Mouse (Mus musculus) brain, embryonic 14.5 days (tissue): ENCODE data around the gene Elovl5.

Experiments
- CTCF ChIP-seq: fragments of 200-500 bp; IDR thresholded peaks from 2 replicates; pipeline ENCODE4 v1.5.1; 2012; ENCODE audit warnings: inconsistent platforms, mild to moderate bottlenecking, moderate library complexity, borderline replicate concordance; ENCODE audit not compliant: insufficient read depth, insufficient read length; ENCODE audit errors: extremely low read depth
- POLR2A ChIP-seq: fragments of 200-500 bp; IDR thresholded peaks from 2 replicates; pipeline ENCODE4 v1.6.1; 2012; ENCODE audit warnings: mild to moderate bottlenecking, inconsistent platforms, borderline replicate concordance; ENCODE audit not compliant: poor library complexity, insufficient read depth, insufficient read length, severe bottlenecking; ENCODE audit errors: extremely low read depth

GRCm38 (mm10) chr9:77995235-77995634 lies 78.1 kb downstream of the Elovl5 start:
- no peak for TF ChIP-seq POLR2A
- TF ChIP-seq CTCF: no peak
